Mouse (Mus musculus): Measurements from ENCODE around the gene Mroh2a. TPM values are rescaled to one million over a fixed set of nuclear protein-coding genes. Genes with fewer than 3 reads are reported as not detected.

Mroh2a gene
- polyA plus RNA-seq, 1 experiment from 2014 or later = 1.6 TPM

GRCm38 (mm10) chr1:88283376-88284227, 56.8 kb downstream of the Mroh2a start:
- Histone ChIP-seq H3K36me3 (no peaks in the 10 kb centered on the region), H3K4me3 (no peak overlapping the region), H3K27ac (no peak overlapping the region), H3K27me3 (no peaks in the 10 kb centered on the region), H3K9ac (no peak overlapping the region), H3K4me2 (replicated peaks) (no peak overlapping the region), H3K4me1 (no peaks in the 10 kb centered on the region), H3K9me3 (peaks cover 58% of the 10 kb centered on the region)
- WGBS = 78% methylated on average over 15 of the region's 15 CpGs
- ATAC-seq (ENCODE audit: insufficient number of reproducible peaks, insufficient read depth, low FRiP score, low TSS enrichment) = no peak

- WGBS = 62% methylated on average over 10 of the region's 10 CpGs
- no peak overlapping the region for H3K9ac ChIP-seq
- H3K36me3 ChIP-seq = no peaks in the 10 kb centered on the region
- no peaks in the 10 kb centered on the region for H3K27me3 ChIP-seq
- no peak overlapping the region for H3K4me3 ChIP-seq
- peaks cover 58% of the 10 kb centered on the region for H3K9me3 ChIP-seq
- no peaks in the 10 kb centered on the region for H3K4me1 ChIP-seq
- no peak overlapping the region for H3K27ac ChIP-seq
- peak; percentile 32 for ATAC-seq (ENCODE audit: insufficient number of reproducible peaks, insufficient read depth, low FRiP score, low TSS enrichment)
- no peak overlapping the region for H3K4me2 ChIP-seq (replicated peaks)
Measured at GRCm38 (mm10) chr1:88284228-88284945, 57.6 kb downstream of the Mroh2a start.

- no peaks in the 10 kb centered on the region for H3K36me3 ChIP-seq
- H3K27me3 ChIP-seq = no peaks in the 10 kb centered on the region
- ATAC-seq (ENCODE audit: insufficient number of reproducible peaks, insufficient read depth, low FRiP score, low TSS enrichment) = no peak
- H3K9ac ChIP-seq = no peak overlapping the region
- H3K9me3 ChIP-seq = peaks cover 64% of the 10 kb centered on the region
- WGBS = 59% methylated on average over 7 of the region's 7 CpGs
- no peaks in the 10 kb centered on the region for H3K4me1 ChIP-seq
- no peak overlapping the region for H3K27ac ChIP-seq
- H3K4me3 ChIP-seq = no peak overlapping the region
- H3K4me2 ChIP-seq (replicated peaks) = no peak overlapping the region
Measured at GRCm38 (mm10) chr1:88284946-88285320, 58.1 kb downstream of the Mroh2a start.

GRCm38 (mm10) chr1:88285652-88286051, 58.9 kb downstream of the Mroh2a start:
- no peak overlapping the region for H3K27ac ChIP-seq
- H3K4me1 ChIP-seq = no peaks in the 10 kb centered on the region
- H3K9me3 ChIP-seq = peaks cover 71% of the 10 kb centered on the region
- WGBS = 68% methylated on average over 5 of the region's 5 CpGs
- H3K4me2 ChIP-seq (replicated peaks) = no peak overlapping the region
- no peak overlapping the region for H3K4me3 ChIP-seq
- no peaks in the 10 kb centered on the region for H3K27me3 ChIP-seq
- H3K36me3 ChIP-seq = no peaks in the 10 kb centered on the region
- ATAC-seq (ENCODE audit: insufficient number of reproducible peaks, insufficient read depth, low FRiP score, low TSS enrichment) = no peak
- H3K9ac ChIP-seq = no peak overlapping the region

- Histone ChIP-seq H3K27ac (no peak overlapping the region), H3K4me3 (no peak overlapping the region), H3K9me3 (peaks cover 75% of the 10 kb centered on the region), H3K9ac (no peak overlapping the region), H3K27me3 (no peaks in the 10 kb centered on the region), H3K4me1 (no peaks in the 10 kb centered on the region), H3K4me2 (replicated peaks) (no peak overlapping the region), H3K36me3 (no peaks in the 10 kb centered on the region)
- ATAC-seq (ENCODE audit: insufficient number of reproducible peaks, insufficient read depth, low FRiP score, low TSS enrichment) = no peak
- 82% methylated on average over 15 of the region's 15 CpGs for WGBS
Measured at GRCm38 (mm10) chr1:88286136-88286845, 59.5 kb downstream of the Mroh2a start.

GRCm38 (mm10) chr1:88286887-88287696, 60.3 kb downstream of the Mroh2a start:
- Histone ChIP-seq H3K27me3 (no peaks in the 10 kb centered on the region), H3K9ac (no peak overlapping the region), H3K27ac (no peak overlapping the region), H3K4me3 (no peak overlapping the region), H3K9me3 (peaks cover 78% of the 10 kb centered on the region), H3K4me1 (no peaks in the 10 kb centered on the region), H3K4me2 (replicated peaks) (no peak overlapping the region), H3K36me3 (no peaks in the 10 kb centered on the region)
- 71% methylated on average over 13 of the region's 13 CpGs for WGBS
- no peak for ATAC-seq (ENCODE audit: insufficient number of reproducible peaks, insufficient read depth, low FRiP score, low TSS enrichment)

GRCm38 (mm10) chr1:88287697-88287980, 60.9 kb downstream of the Mroh2a start:
- H3K9me3 ChIP-seq = peaks cover 80% of the 10 kb centered on the region
- 34% methylated on average over 5 of the region's 5 CpGs for WGBS
- H3K36me3 ChIP-seq = no peaks in the 10 kb centered on the region
- no peaks in the 10 kb centered on the region for H3K27me3 ChIP-seq
- H3K9ac ChIP-seq = no peak overlapping the region
- no peak overlapping the region for H3K27ac ChIP-seq
- H3K4me1 ChIP-seq = no peaks in the 10 kb centered on the region
- no peak for ATAC-seq (ENCODE audit: insufficient number of reproducible peaks, insufficient read depth, low FRiP score, low TSS enrichment)
- H3K4me3 ChIP-seq = no peak overlapping the region
- no peak overlapping the region for H3K4me2 ChIP-seq (replicated peaks)

- H3K27ac ChIP-seq = no peak overlapping the region
- H3K4me1 ChIP-seq = no peaks in the 10 kb centered on the region
- H3K36me3 ChIP-seq = no peaks in the 10 kb centered on the region
- no peak overlapping the region for H3K4me2 ChIP-seq (replicated peaks)
- no peak overlapping the region for H3K9ac ChIP-seq
- no peak for ATAC-seq (ENCODE audit: insufficient number of reproducible peaks, insufficient read depth, low FRiP score, low TSS enrichment)
- WGBS = 44% methylated on average over 3 of the region's 3 CpGs
- no peaks in the 10 kb centered on the region for H3K27me3 ChIP-seq
- H3K9me3 ChIP-seq = peaks cover 75% of the 10 kb centered on the region
- H3K4me3 ChIP-seq = no peak overlapping the region
Measured at GRCm38 (mm10) chr1:88288056-88288788, 61.4 kb downstream of the Mroh2a start.

- H3K27ac ChIP-seq = no peak overlapping the region
- no peak for ATAC-seq (ENCODE audit: insufficient number of reproducible peaks, insufficient read depth, low FRiP score, low TSS enrichment)
- no peaks in the 10 kb centered on the region for H3K4me1 ChIP-seq
- no peaks in the 10 kb centered on the region for H3K27me3 ChIP-seq
- H3K9me3 ChIP-seq = peaks cover 70% of the 10 kb centered on the region
- H3K4me2 ChIP-seq (replicated peaks) = no peak overlapping the region
- 75% methylated on average over 3 of the region's 3 CpGs for WGBS
- no peaks in the 10 kb centered on the region for H3K36me3 ChIP-seq
- no peak overlapping the region for H3K4me3 ChIP-seq
- H3K9ac ChIP-seq = no peak overlapping the region
Measured at GRCm38 (mm10) chr1:88288789-88289127, 62.0 kb downstream of the Mroh2a start.

- H3K9me3 ChIP-seq = peaks cover 66% of the 10 kb centered on the region
- H3K4me3 ChIP-seq = no peak overlapping the region
- H3K27ac ChIP-seq = no peak overlapping the region
- H3K4me2 ChIP-seq (replicated peaks) = no peak overlapping the region
- no peak overlapping the region for H3K9ac ChIP-seq
- H3K4me1 ChIP-seq = no peaks in the 10 kb centered on the region
- no peaks in the 10 kb centered on the region for H3K27me3 ChIP-seq
- H3K36me3 ChIP-seq = no peaks in the 10 kb centered on the region
- no peak for ATAC-seq (ENCODE audit: insufficient number of reproducible peaks, insufficient read depth, low FRiP score, low TSS enrichment)
- 44% methylated on average over 2 of the region's 2 CpGs for WGBS
Measured at GRCm38 (mm10) chr1:88289152-88289551, 62.4 kb downstream of the Mroh2a start.

GRCm38 (mm10) chr1:88289917-88290316, 63.1 kb downstream of the Mroh2a start:
- H3K4me1 ChIP-seq = no peaks in the 10 kb centered on the region
- peaks cover 64% of the 10 kb centered on the region for H3K9me3 ChIP-seq
- 41% methylated on average over 4 of the region's 4 CpGs for WGBS
- H3K4me3 ChIP-seq = no peak overlapping the region
- no peak for ATAC-seq (ENCODE audit: insufficient number of reproducible peaks, insufficient read depth, low FRiP score, low TSS enrichment)
- H3K9ac ChIP-seq = no peak overlapping the region
- no peaks in the 10 kb centered on the region for H3K36me3 ChIP-seq
- H3K4me2 ChIP-seq (replicated peaks) = no peak overlapping the region
- H3K27ac ChIP-seq = no peak overlapping the region
- H3K27me3 ChIP-seq = no peaks in the 10 kb centered on the region

Measured in embryonic facial prominence, embryonic 12.5 days (tissue).